Comparison of ENCODE assay signal across 8 mouse cellular contexts in genomic region chr12:86216687-86217421, GRCm38 (mm10). TPM values are rescaled to one million over a fixed set of nuclear protein-coding genes. Genes with fewer than 3 reads are reported as not detected.
DNase-seq lines count a peak whose midpoint lies in the region; ATAC-seq and TF ChIP-seq lines count a peak whose summit lies in the region.

No protein-coding gene starts in this region.

- no peaks in the 10 kb centered on the region for H3K36me3 ChIP-seq in heart, embryonic 16.5 days (ENCODE audit: control insufficient read depth, insufficient read depth)
- H3K36me3 ChIP-seq in hindbrain, embryonic 14.5 days (replicated peaks; ENCODE audit: control insufficient read depth, insufficient read depth): no peaks in the 10 kb centered on the region
- no peaks in the 10 kb centered on the region for H3K36me3 ChIP-seq in midbrain, postnatal 0 days (ENCODE audit: insufficient read depth, low read length)

- H3K9me3 ChIP-seq in heart, embryonic 16.5 days (replicated peaks; ENCODE audit: control insufficient read depth, low read length): 0 out of 2 replicates have a peak, but pooled peaks cover 3% of the 10 kb centered on the region
- H3K9me3 ChIP-seq in hindbrain, embryonic 14.5 days (ENCODE audit: control insufficient read depth, low read length): no peaks in the 10 kb centered on the region
- H3K9me3 ChIP-seq in midbrain, postnatal 0 days (ENCODE audit: low read length): no peaks in the 10 kb centered on the region

- peaks cover 48% of the 10 kb centered on the region for H3K27me3 ChIP-seq in heart, embryonic 16.5 days (ENCODE audit: control insufficient read depth, insufficient read depth, low read length)
- peaks cover 41% of the 10 kb centered on the region for H3K27me3 ChIP-seq in hindbrain, embryonic 14.5 days (ENCODE audit: control insufficient read depth, insufficient read depth, low read length)
- H3K27me3 ChIP-seq in midbrain, postnatal 0 days (ENCODE audit: insufficient read depth, low read length): peaks cover 7% of the 10 kb centered on the region

- DNase-seq in heart, postnatal 14 days: no peak
- DNase-seq in ZHBTc4 (ENCODE audit: low read depth, low spot score): peak; percentile 57
- peak; percentile 56 for DNase-seq in hindbrain, embryonic 14.5 days (ENCODE audit: low spot score)
- DNase-seq in midbrain, postnatal 0 days (ENCODE audit: low spot score): peak; percentile 22
- no peak for DNase-seq in thymus, postnatal 36 days
- DNase-seq in lung, adult 2 months: no peak

- TF ChIP-seq CTCF in midbrain, postnatal 0 days (IDR thresholded peaks at IDR 0.05): no peak
- TF ChIP-seq CTCF in lung, adult 2 months (IDR thresholded peaks at IDR 0.05; ENCODE audit: insufficient read depth, low read length): no peak

- H3K27ac ChIP-seq in heart, embryonic 16.5 days (ENCODE audit: low read length): no peak overlapping the region
- peak overlapping the region; percentile 38 for H3K27ac ChIP-seq in hindbrain, embryonic 14.5 days
- no peak overlapping the region for H3K27ac ChIP-seq in midbrain, postnatal 0 days (ENCODE audit: low read depth, low read length)

- WGBS in heart, embryonic 16.5 days: 3% methylated on average over 22 of the region's 22 CpGs
- WGBS in hindbrain, embryonic 14.5 days: 1% methylated on average over 22 of the region's 22 CpGs
- WGBS in midbrain, postnatal 0 days: 3% methylated on average over 22 of the region's 22 CpGs
- 2% methylated on average over 22 of the region's 22 CpGs for WGBS in lung, adult 2 months

- no peak for ATAC-seq in heart, embryonic 16.5 days (replicated peaks; ENCODE audit: extremely low read depth, insufficient read depth, low FRiP score)
- ATAC-seq in hindbrain, embryonic 14.5 days (ENCODE audit: low FRiP score): 0 out of 2 replicates have a peak, but pooled peaks have one; percentile 46
- ATAC-seq in midbrain, postnatal 0 days (ENCODE audit: low FRiP score): peak; percentile 28; the same call in 1 of the 2 replicates
- ATAC-seq in cerebellum, adult (ENCODE audit: insufficient number of reproducible peaks, low FRiP score, low TSS enrichment): no peak

- peak overlapping the region; percentile 14 for H3K4me3 ChIP-seq in heart, embryonic 16.5 days (ENCODE audit: low read length)
- H3K4me3 ChIP-seq in hindbrain, embryonic 14.5 days (replicated peaks; ENCODE audit: low read length): peak overlapping the region; percentile 15
- H3K4me3 ChIP-seq in midbrain, postnatal 0 days (ENCODE audit: low read depth, low read length): peak overlapping the region; percentile 27
- H3K4me3 ChIP-seq in lung, adult 2 months (replicated peaks; ENCODE audit: extremely low read depth, low read depth, low read length): no peak overlapping the region

- no peak for TF ChIP-seq POLR2A in lung, adult 2 months (IDR thresholded peaks at IDR 0.05; ENCODE audit: borderline replicate concordance, extremely low read depth, low read depth, low read length)

- H3K4me2 ChIP-seq in heart, embryonic 16.5 days (ENCODE audit: low read depth, low read length): peak overlapping the region; percentile 38
- peak overlapping the region; percentile 47 for H3K4me2 ChIP-seq in hindbrain, embryonic 14.5 days (replicated peaks)
- H3K4me2 ChIP-seq in midbrain, postnatal 0 days (ENCODE audit: low read depth, low read length, poor library complexity, severe bottlenecking): peak overlapping the region; percentile 51

- no peak overlapping the region for H3K9ac ChIP-seq in heart, embryonic 16.5 days (ENCODE audit: low read length)
- peak overlapping the region; percentile 44; the same call in 1 of the 2 replicates for H3K9ac ChIP-seq in hindbrain, embryonic 14.5 days
- peak overlapping the region; percentile 40 for H3K9ac ChIP-seq in midbrain, postnatal 0 days (replicated peaks; ENCODE audit: low read length, poor library complexity, severe bottlenecking)

- intact Hi-C loops in heart, postnatal 14 days (cut with DNase I): no loop called here

- peaks cover 8% of the 10 kb centered on the region for H3K4me1 ChIP-seq in heart, embryonic 16.5 days (ENCODE audit: control insufficient read depth, insufficient read depth, low read length)
- peaks cover 29% of the 10 kb centered on the region for H3K4me1 ChIP-seq in hindbrain, embryonic 14.5 days (replicated peaks; ENCODE audit: control insufficient read depth, insufficient read depth, low read length)
- peaks cover 7% of the 10 kb centered on the region for H3K4me1 ChIP-seq in midbrain, postnatal 0 days (ENCODE audit: insufficient read depth, low read length)
- no peaks in the 10 kb centered on the region; the same call in 1 of the 2 replicates for H3K4me1 ChIP-seq in lung, adult 2 months (ENCODE audit: control insufficient read depth, insufficient read depth, low read length)

RNA-seq across cellular contexts. Expression of gene Gpatch2l, which starts 24.8 kb away (rescaled TPM):
- 12.2 and 12.8 TPM in 2 replicates for polyA plus RNA-seq in heart, embryonic 16.5 days (2015; fragmentation: Nextera tagmentation; extraction: Ambion mirVana)
- total RNA-seq in heart, postnatal 14 days (2021): 10 to 100 TPM; 16.4 to 17.8 TPM
- 26.7 and 29.6 TPM in 2 replicates for polyA plus RNA-seq in hindbrain, embryonic 14.5 days (2014; fragmentation: Nextera tagmentation; extraction: Ambion mirVana)
- total RNA-seq in midbrain, postnatal 0 days (2014; rRNA removed): 29.3 and 36.1 TPM in 2 replicates
- polyA plus RNA-seq in midbrain, postnatal 0 days (2015; fragmentation: Nextera tagmentation; extraction: Ambion mirVana): 21.0 and 23.7 TPM in 2 replicates
- polyA plus RNA-seq in lung, adult 2 months (2012; rRNA removed): 10.2 and 13.0 TPM in 2 replicates

Comparison
In these comparisons a context has a peak if more than half of its experiments do, and no peak if none do; other contexts are left out.
1. ATAC-seq: peak in hindbrain, embryonic 14.5 days (single experiment) and midbrain, postnatal 0 days (single experiment); none in heart, embryonic 16.5 days (single experiment) and cerebellum, adult (single experiment).
2. DNase-seq: peak in ZHBTc4 (single experiment), hindbrain, embryonic 14.5 days (single experiment) and midbrain, postnatal 0 days (single experiment); none in heart, postnatal 14 days (0 of 2), thymus, postnatal 36 days (0 of 2) and lung, adult 2 months (single experiment).
3. Peak in every context shown above with its lines, with median percentiles within 50 percentile points of each other: H3K4me2 ChIP-seq.